Mouse (Mus musculus): Measurements from ENCODE around the gene Sorcs3. TPM values are rescaled to one million over a fixed set of nuclear protein-coding genes. Genes with fewer than 3 reads are reported as not detected.
A peak's percentile ranks its signal among the peaks of the same experiment; 100 is the strongest.

Gene Sorcs3
- polyA plus RNA-seq, 1 experiment from 2014 or later: 5.3 TPM

DNA sequence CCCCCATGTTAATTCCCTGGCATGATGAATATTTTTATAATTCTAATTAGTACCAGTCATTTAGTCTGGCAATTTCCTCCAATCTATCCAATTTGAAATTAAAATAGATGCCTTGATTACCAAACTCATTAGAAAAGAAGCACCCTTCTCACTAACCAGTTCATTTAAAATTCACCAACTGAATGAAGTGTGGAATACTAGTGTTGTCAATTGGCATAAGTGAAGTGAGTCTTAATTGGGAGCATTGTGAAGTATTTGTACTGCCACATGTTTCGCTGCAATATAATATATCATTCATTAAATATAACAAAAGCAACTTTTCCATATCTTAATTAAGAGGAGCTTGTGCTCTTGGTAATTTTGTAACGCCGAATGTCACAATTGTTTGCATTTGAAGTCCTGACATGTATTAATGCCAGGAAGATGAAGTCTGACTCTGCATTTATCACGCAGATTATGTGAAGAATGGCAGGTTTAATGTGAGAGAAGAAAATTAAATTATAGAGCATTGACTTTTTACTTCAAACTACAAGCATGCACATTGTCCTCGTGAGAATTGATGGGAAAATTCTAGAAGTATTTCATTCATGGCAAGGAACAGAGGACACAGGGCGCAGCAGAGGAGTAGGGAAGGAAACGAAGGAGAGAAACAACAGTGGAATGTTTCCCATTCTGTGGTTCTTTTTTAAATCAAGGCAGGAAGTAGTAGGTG is 339.8 kb downstream of the Sorcs3 start:
- WGBS: 39% methylated on average over 7 of the region's 7 CpGs
- peaks cover 3% of the 10 kb centered on the region; the same call in 1 of the 2 replicates for H3K4me1 ChIP-seq (ENCODE audit: control insufficient read depth, insufficient read depth, low read length)
- no peak overlapping the region for H3K27ac ChIP-seq (ENCODE audit: low read depth, low read length)
- H3K4me3 ChIP-seq (ENCODE audit: low read depth, low read length): no peak overlapping the region
- H3K36me3 ChIP-seq (ENCODE audit: control insufficient read depth, insufficient read depth, low read length): no peaks in the 10 kb centered on the region
- no peaks in the 10 kb centered on the region for H3K9me3 ChIP-seq (replicated peaks; ENCODE audit: control insufficient read depth, low read length)
- no peak overlapping the region for H3K4me2 ChIP-seq (ENCODE audit: low read length)
- H3K9ac ChIP-seq (ENCODE audit: low read length): no peak overlapping the region
- DNase-seq (ENCODE audit: low spot score): peak; percentile 87
- peak; percentile 90 for ATAC-seq
- no peaks in the 10 kb centered on the region for H3K27me3 ChIP-seq (replicated peaks; ENCODE audit: control insufficient read depth, insufficient read depth, low read length)

DNA sequence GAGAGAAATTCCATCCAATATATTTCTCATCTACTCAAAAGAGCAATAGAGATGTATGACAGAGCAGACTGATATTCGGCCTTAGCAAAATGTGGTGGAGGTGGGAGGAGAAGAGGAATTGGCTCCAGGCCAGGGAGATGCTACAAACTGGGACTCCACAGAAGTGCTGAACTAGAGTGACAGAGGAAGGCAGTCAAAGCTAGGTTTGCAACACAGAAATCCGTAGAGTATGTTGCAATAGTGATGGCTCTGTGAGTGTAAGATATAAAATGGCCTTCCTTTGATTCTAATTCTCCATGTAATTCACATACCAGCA is 340.3 kb downstream of the Sorcs3 start:
- H3K27me3 ChIP-seq (replicated peaks; ENCODE audit: control insufficient read depth, insufficient read depth, low read length): no peaks in the 10 kb centered on the region
- H3K4me3 ChIP-seq (ENCODE audit: low read depth, low read length): no peak overlapping the region
- ATAC-seq: 0 out of 2 replicates have a peak, but pooled peaks have one; percentile 10
- no peak overlapping the region for H3K27ac ChIP-seq (ENCODE audit: low read depth, low read length)
- WGBS: 81% methylated on average over 2 of the region's 2 CpGs
- no peaks in the 10 kb centered on the region for H3K36me3 ChIP-seq (ENCODE audit: control insufficient read depth, insufficient read depth, low read length)
- H3K4me1 ChIP-seq (ENCODE audit: control insufficient read depth, insufficient read depth, low read length): peaks cover 3% of the 10 kb centered on the region; the same call in 1 of the 2 replicates
- H3K9ac ChIP-seq (ENCODE audit: low read length): no peak overlapping the region
- no peaks in the 10 kb centered on the region for H3K9me3 ChIP-seq (replicated peaks; ENCODE audit: control insufficient read depth, low read length)
- no peak overlapping the region for H3K4me2 ChIP-seq (ENCODE audit: low read length)
- DNase-seq (ENCODE audit: low spot score): peak; percentile 44

DNA sequence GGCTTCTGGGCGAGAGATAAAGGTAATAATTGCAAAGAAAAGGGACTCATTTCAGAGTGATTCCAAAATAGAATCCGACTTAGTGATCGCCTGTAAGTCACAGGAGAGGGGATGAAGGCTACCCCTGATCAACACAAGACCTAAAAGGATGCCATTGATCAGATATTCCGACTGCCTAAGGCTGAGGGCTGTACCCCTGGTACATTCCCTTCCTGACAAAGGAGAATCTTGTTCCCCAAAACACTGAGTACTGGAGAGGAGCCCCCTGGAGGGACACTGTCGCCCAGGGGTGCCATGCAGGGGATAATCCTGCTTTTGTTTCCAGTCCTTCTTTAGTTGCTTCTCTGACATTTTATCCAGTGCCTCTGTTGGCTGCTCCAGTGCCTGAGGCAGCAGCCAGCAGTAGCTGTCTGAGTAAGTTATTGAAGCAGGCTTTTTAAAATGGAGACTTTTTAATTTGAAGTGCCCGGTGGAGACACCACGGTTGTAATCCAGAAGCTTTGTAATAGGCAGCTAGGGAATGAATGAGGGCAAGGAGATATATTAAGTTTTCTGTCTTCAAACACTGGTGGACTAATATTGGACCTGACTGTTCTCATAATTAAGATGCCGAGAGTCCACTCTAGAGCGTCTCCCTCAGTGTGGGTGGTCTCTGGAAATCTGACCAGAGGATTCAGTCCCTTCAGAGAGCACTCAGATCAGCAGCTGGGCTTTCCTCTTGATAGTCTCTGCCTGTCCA is 342.5 kb downstream of the Sorcs3 start:
- Histone ChIP-seq H3K27me3 (replicated peaks; ENCODE audit: control insufficient read depth, insufficient read depth, low read length) (no peaks in the 10 kb centered on the region), H3K27ac (ENCODE audit: low read depth, low read length) (no peak overlapping the region), H3K4me1 (ENCODE audit: control insufficient read depth, insufficient read depth, low read length) (peaks cover 3% of the 10 kb centered on the region; the same call in 1 of the 2 replicates), H3K36me3 (ENCODE audit: control insufficient read depth, insufficient read depth, low read length) (no peaks in the 10 kb centered on the region), H3K4me3 (ENCODE audit: low read depth, low read length) (no peak overlapping the region), H3K9ac (ENCODE audit: low read length) (no peak overlapping the region), H3K4me2 (ENCODE audit: low read length) (no peak overlapping the region), H3K9me3 (replicated peaks; ENCODE audit: control insufficient read depth, low read length) (no peaks in the 10 kb centered on the region)
- 10% methylated on average over 9 of the region's 9 CpGs for WGBS
- ATAC-seq (no peak), DNase-seq (ENCODE audit: low spot score) (no peak)

DNA sequence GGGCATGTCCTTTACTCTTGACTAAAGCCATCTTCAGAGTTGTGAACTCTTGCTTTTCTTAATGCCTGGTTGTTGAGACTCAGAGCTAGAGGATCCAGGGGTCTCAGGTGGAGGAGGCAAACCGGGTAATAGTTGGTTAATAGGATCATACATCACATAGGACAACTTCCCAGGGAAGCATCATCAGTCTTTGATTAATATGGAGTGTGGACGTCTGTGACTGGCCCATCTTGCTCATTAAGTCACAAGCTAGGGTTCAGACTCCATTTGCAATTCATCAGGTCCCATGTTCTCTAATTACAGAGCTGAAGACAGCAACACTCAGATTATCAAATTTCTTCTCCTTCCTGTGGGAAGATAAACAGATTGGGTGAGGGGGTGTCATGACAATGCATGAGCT is 353.6 kb downstream of the Sorcs3 start:
- DNase-seq (ENCODE audit: low spot score): no peak
- 52% methylated on average over 2 of the region's 2 CpGs for whole genome bisulfite sequencing

DNA sequence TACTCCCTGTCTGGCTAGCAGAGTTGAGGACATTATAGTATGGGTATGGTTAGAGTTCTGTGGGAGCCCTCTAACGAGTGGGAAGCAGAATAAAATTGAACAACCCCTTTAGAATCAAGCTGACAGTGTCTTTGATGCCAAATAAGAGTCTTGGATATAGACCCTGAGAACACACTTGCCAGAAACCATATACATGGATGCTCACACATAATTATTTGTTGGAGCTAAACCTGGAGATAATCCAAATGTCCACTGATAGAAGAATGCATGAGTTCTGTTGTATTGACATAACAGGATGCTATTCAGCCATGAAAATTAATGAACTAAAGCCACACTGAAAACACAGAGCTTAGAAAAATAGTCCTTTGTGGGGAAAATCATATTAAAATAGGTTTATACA is 369.9 kb downstream of the Sorcs3 start:
- ATAC-seq: peak; percentile 44; the same call in 1 of the 2 replicates
- 6% methylated on average over 1 of the region's 1 CpGs for WGBS
- peak; percentile 73 for DNase-seq (ENCODE audit: low spot score)

More for the DNA sequence above, 353.6 kb downstream of the Sorcs3 start:
- H3K36me3 ChIP-seq (ENCODE audit: control insufficient read depth, insufficient read depth, low read length): no peaks in the 10 kb centered on the region
- H3K9ac ChIP-seq (ENCODE audit: low read length): no peak overlapping the region
- no peak overlapping the region for H3K27ac ChIP-seq (ENCODE audit: low read depth, low read length)
- no peaks in the 10 kb centered on the region for H3K9me3 ChIP-seq (replicated peaks; ENCODE audit: control insufficient read depth, low read length)
- no peak overlapping the region for H3K4me2 ChIP-seq (ENCODE audit: low read length)
- H3K4me1 ChIP-seq (ENCODE audit: control insufficient read depth, insufficient read depth, low read length): no peaks in the 10 kb centered on the region
- no peaks in the 10 kb centered on the region for H3K27me3 ChIP-seq (replicated peaks; ENCODE audit: control insufficient read depth, insufficient read depth, low read length)
- H3K4me3 ChIP-seq (ENCODE audit: low read depth, low read length): no peak overlapping the region
- peak; percentile 15; the same call in 1 of the 2 replicates for ATAC-seq

DNA sequence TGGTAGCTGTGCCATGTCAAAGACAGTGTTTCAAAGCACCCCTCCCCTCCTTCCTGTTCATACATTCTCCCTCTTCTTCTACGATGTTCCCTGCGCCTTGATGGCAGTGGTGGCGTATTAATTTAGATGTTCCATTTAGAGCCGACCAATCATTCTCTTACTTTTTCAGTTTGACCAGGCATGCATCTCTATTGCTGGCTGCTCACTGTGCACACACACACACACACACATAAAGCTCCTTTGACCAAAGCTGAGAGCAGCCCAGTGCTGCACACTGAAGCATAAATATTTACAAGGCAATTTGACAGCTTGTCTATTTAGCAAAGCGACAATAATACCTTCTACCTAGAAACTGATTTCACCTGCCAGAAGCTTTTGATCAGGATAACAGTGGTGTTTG is 371.3 kb downstream of the Sorcs3 start:
- peak; percentile 60; the same call in 1 of the 2 replicates for ATAC-seq

More for the DNA sequence above, 369.9 kb downstream of the Sorcs3 start:
- no peaks in the 10 kb centered on the region for H3K36me3 ChIP-seq (ENCODE audit: control insufficient read depth, insufficient read depth, low read length)
- H3K9ac ChIP-seq (ENCODE audit: low read length): no peak overlapping the region
- no peak overlapping the region for H3K4me3 ChIP-seq (ENCODE audit: low read depth, low read length)
- H3K4me1 ChIP-seq (ENCODE audit: control insufficient read depth, insufficient read depth, low read length): no peaks in the 10 kb centered on the region
- H3K27ac ChIP-seq (ENCODE audit: low read depth, low read length): no peak overlapping the region
- H3K27me3 ChIP-seq (replicated peaks; ENCODE audit: control insufficient read depth, insufficient read depth, low read length): no peaks in the 10 kb centered on the region
- H3K9me3 ChIP-seq (replicated peaks; ENCODE audit: control insufficient read depth, low read length): no peaks in the 10 kb centered on the region
- H3K4me2 ChIP-seq (ENCODE audit: low read length): no peak overlapping the region

DNA sequence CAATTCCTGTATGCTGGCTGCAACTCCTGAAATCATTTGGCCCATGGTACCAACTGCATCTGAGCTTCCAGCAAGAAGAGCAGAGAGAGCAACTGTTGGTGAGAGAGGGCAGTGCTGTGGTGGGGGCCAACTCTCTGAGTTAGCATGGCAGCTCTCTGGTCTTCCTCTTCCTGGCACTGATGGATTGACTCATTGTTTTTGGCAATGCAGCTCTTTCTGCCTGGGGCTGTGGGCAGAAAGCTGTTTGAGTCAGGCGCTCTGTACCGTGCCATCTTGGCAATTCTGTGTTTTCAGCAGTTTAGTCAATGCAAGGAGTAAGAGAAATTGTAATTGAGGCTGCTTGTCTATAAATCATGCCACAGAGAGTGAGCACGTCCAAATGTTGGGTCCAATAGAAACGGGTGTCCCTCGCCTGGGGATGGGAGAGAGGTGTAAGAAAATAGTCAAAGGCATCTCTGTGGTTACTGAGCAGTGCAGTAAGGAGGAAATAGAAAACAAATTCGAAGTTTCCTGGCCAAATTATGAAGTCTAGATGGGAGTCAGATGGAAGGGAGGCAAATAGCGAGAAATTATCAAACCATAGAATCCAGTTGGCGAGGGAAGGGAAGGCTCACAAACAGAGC is 379.2 kb downstream of the Sorcs3 start:
- Histone ChIP-seq H3K9me3 (replicated peaks; ENCODE audit: control insufficient read depth, low read length) (no peaks in the 10 kb centered on the region), H3K4me2 (ENCODE audit: low read length) (no peak overlapping the region), H3K4me1 (ENCODE audit: control insufficient read depth, insufficient read depth, low read length) (no peaks in the 10 kb centered on the region), H3K36me3 (ENCODE audit: control insufficient read depth, insufficient read depth, low read length) (no peaks in the 10 kb centered on the region), H3K4me3 (ENCODE audit: low read depth, low read length) (no peak overlapping the region), H3K27ac (ENCODE audit: low read depth, low read length) (no peak overlapping the region), H3K27me3 (replicated peaks; ENCODE audit: control insufficient read depth, insufficient read depth, low read length) (no peaks in the 10 kb centered on the region), H3K9ac (ENCODE audit: low read length) (no peak overlapping the region)
- no peak for ATAC-seq
- DNase-seq (ENCODE audit: low spot score): peak; percentile 32
- WGBS: 81% methylated on average over 8 of the region's 8 CpGs

More for the DNA sequence above, 371.3 kb downstream of the Sorcs3 start:
- Histone ChIP-seq H3K4me2 (ENCODE audit: low read length) (no peak overlapping the region), H3K4me1 (ENCODE audit: control insufficient read depth, insufficient read depth, low read length) (no peaks in the 10 kb centered on the region), H3K27me3 (replicated peaks; ENCODE audit: control insufficient read depth, insufficient read depth, low read length) (no peaks in the 10 kb centered on the region), H3K36me3 (ENCODE audit: control insufficient read depth, insufficient read depth, low read length) (no peaks in the 10 kb centered on the region), H3K9ac (ENCODE audit: low read length) (no peak overlapping the region), H3K9me3 (replicated peaks; ENCODE audit: control insufficient read depth, low read length) (no peaks in the 10 kb centered on the region), H3K27ac (ENCODE audit: low read depth, low read length) (no peak overlapping the region), H3K4me3 (ENCODE audit: low read depth, low read length) (no peak overlapping the region)
- peak; percentile 51 for DNase-seq (ENCODE audit: low spot score)
- WGBS: 25% methylated on average over 5 of the region's 5 CpGs

DNA sequence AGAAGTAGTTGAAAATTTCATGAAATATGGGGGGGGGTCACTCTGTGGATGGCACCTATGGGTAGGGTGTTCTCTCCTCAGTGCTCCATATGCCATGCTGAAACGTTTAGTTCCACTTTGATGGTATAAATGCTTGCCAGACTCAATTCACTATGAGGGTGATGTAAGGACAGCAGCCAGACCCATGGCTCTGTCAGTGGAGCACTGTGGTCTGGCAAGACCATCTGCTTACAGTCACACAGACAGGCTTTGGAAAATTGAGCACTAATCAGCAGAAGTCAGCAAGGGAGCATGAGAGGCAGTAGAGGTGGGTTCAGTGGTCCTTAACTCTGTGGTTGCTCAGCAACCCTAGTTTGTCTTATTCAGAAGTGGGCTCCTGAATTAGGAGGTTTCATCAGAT is 411.1 kb downstream of the Sorcs3 start:
- Histone ChIP-seq H3K4me3 (ENCODE audit: low read depth, low read length) (no peak overlapping the region), H3K27me3 (replicated peaks; ENCODE audit: control insufficient read depth, insufficient read depth, low read length) (no peaks in the 10 kb centered on the region), H3K9me3 (replicated peaks; ENCODE audit: control insufficient read depth, low read length) (no peaks in the 10 kb centered on the region), H3K9ac (ENCODE audit: low read length) (no peak overlapping the region), H3K27ac (ENCODE audit: low read depth, low read length) (no peak overlapping the region), H3K36me3 (ENCODE audit: control insufficient read depth, insufficient read depth, low read length) (no peaks in the 10 kb centered on the region), H3K4me1 (ENCODE audit: control insufficient read depth, insufficient read depth, low read length) (no peaks in the 10 kb centered on the region; the same call in 1 of the 2 replicates), H3K4me2 (ENCODE audit: low read length) (no peak overlapping the region)
- ATAC-seq: no peak
- WGBS: 52% methylated on average over 1 of the region's 1 CpGs
- DNase-seq (ENCODE audit: low spot score): no peak
